Mouse (Mus musculus) liver, embryonic 15.5 days (tissue): ENCODE data around the gene Akr1c12. TPM values are rescaled to one million over a fixed set of nuclear protein-coding genes. Genes with fewer than 3 reads are reported as not detected.
"Not testable (repeated sequence)": the region's sequence is repeated elsewhere in the genome, so short reads cannot be mapped to it uniquely, and the experiment has no call there.

ENCODE experiments used
- ATAC-seq: fragments of 200-750 bp; cut with Nextera tagmentation; 2 replicates; pipeline ENCODE4 v1.8.0; 2017; ENCODE audit warnings: moderate number of reproducible peaks, mild to moderate bottlenecking, moderate library complexity; ENCODE audit not compliant: insufficient read depth
- H3K27ac ChIP-seq: fragments of 300-500 bp; sonication (generic); replicated peaks from 2 replicates; pipeline ENCODE4 v1.5.1; 2015; ENCODE audit warnings: mild to moderate bottlenecking, inconsistent platforms
- H3K27me3 ChIP-seq: fragments of 300-500 bp; sonication (generic); 2 replicates; pipeline ENCODE4 v1.6.1; 2015; ENCODE audit warnings: mild to moderate bottlenecking, inconsistent platforms
- H3K36me3 ChIP-seq: fragments of 300-500 bp; sonication (generic); replicated peaks from 2 replicates; pipeline ENCODE4 v1.6.1; 2015; ENCODE audit warnings: moderate library complexity, mild to moderate bottlenecking, inconsistent platforms
- H3K4me1 ChIP-seq: fragments of 300-500 bp; sonication (generic); replicated peaks from 2 replicates; pipeline ENCODE4 v1.6.1; 2015; ENCODE audit warnings: inconsistent platforms
- H3K4me2 ChIP-seq: fragments of 300-500 bp; sonication (generic); 2 replicates; pipeline ENCODE4 v1.6.1; 2015; ENCODE audit warnings: moderate library complexity, mild to moderate bottlenecking, inconsistent platforms
- H3K4me3 ChIP-seq: fragments of 300-500 bp; sonication (generic); replicated peaks from 2 replicates; pipeline ENCODE4 v1.5.1; 2015; ENCODE audit warnings: mild to moderate bottlenecking, inconsistent platforms
- H3K9ac ChIP-seq: fragments of 300-500 bp; sonication (generic); 2 replicates; pipeline ENCODE4 v1.6.1; 2015; ENCODE audit warnings: moderate library complexity, mild to moderate bottlenecking, inconsistent platforms
- H3K9me3 ChIP-seq: fragments of 300-500 bp; sonication (generic); replicated peaks from 2 replicates; pipeline ENCODE4 v1.6.1; 2016; ENCODE audit warnings: inconsistent platforms
- WGBS: fragments of 180-500 bp; shearing (Covaris S2); methylation state at CpG from one replicate; pipeline ENCODE4 v1.1.7; 2015; ENCODE audit warnings: mixed read lengths; ENCODE audit not compliant: insufficient replicate concordance; 5-methylcytosine and 5-hydroxymethylcytosine counted together
- polyA plus RNA-seq: library from polyadenylated mRNA; unstranded; fragments of >200 nt; fragmentation: Nextera tagmentation; extraction: Ambion mirVana; gene quantifications from 2 replicates; pipeline ENCODE4 v1.2.1, GENCODE M21; 2015

Gene Akr1c12
- polyA plus RNA-seq, 1 experiment from 2014 or later: 15.5 TPM

DNA sequence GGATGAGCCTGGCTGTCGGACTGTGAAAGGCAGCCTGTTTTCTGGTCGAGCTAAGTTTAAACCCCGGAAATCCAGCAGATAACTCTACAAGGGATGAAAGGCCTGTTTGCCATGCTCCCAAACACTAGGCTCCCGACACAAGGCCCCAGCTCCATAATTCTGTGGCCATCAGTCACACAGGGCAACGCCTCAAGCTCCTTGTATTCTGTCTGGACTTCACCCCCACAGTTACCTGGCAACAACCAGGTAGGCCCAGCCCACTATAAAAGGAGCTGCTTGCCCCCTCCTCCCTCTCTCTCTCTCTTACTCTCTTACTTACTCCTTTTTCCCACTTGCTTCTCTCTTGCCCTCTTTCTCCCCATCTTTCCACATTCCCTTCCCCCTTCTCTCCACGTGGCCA is 21.9 kb downstream of the Akr1c12 start:
- Histone ChIP-seq H3K9me3 (no peaks in the 10 kb centered on the region), H3K4me3 (no peak overlapping the region), H3K27ac (no peak overlapping the region), H3K9ac (no peak overlapping the region), H3K27me3 (no peaks in the 10 kb centered on the region), H3K4me1 (no peaks in the 10 kb centered on the region), H3K36me3 (no peaks in the 10 kb centered on the region), H3K4me2 (no peak overlapping the region)
- ATAC-seq: no peak
- 60% methylated on average over 6 of the region's 6 CpGs for WGBS

DNA sequence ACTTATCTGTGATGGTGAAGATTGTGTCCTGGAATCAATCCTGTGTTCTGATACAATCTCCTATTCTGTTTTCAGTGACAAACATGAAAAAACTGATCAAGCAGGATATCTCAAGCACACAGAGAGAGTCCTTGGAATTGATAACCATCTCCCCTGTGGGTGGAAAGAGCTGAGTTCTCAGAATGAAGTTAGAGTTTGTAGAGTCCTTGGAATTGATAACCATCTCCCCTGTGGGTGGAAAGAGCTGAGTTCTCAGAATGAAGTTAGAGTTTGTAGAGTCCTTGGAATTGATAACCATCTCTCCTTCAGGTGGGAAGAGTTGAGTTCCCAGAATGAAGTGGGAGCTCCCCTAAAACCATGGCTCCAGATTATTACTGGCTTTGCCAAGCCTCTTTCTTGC is 22.3 kb downstream of the Akr1c12 start:
- H3K4me2 ChIP-seq, ATAC-seq: not testable (repeated sequence)

DNA sequence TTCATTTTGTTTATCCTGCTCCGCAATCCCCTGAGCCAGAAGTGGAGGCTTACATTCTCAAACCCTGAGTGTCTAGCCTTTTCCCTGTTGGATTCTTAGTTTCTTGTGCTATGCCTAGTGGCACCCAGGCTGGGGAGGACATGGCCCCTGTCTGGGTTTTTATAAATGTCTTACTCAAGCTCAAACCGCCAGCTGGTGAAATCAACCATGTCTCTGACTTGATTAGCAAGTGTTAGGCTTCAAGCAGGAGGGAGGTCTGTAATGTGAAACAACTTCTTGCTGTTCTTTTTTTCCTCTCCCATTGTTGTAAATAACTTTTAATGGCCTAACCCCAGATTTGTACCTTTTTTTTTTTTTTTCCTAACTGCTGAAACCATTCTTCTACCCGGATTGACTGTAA is 29.9 kb downstream of the Akr1c12 start:
- WGBS: 57% methylated on average over 3 of the region's 3 CpGs
- Histone ChIP-seq H3K9me3 (no peaks in the 10 kb centered on the region), H3K27me3 (no peaks in the 10 kb centered on the region), H3K36me3 (0 out of 2 replicates have a peak, but pooled peaks cover 4% of the 10 kb centered on the region), H3K4me1 (no peaks in the 10 kb centered on the region), H3K27ac (no peak overlapping the region), H3K9ac (no peak overlapping the region), H3K4me3 (no peak overlapping the region), H3K4me2 (no peak overlapping the region)
- ATAC-seq: no peak

More for the DNA sequence above, 22.3 kb downstream of the Akr1c12 start:
- H3K4me3 ChIP-seq, H3K4me1 ChIP-seq, H3K27me3 ChIP-seq, H3K9me3 ChIP-seq, H3K27ac ChIP-seq, H3K9ac ChIP-seq, H3K36me3 ChIP-seq: not testable (repeated sequence)

DNA sequence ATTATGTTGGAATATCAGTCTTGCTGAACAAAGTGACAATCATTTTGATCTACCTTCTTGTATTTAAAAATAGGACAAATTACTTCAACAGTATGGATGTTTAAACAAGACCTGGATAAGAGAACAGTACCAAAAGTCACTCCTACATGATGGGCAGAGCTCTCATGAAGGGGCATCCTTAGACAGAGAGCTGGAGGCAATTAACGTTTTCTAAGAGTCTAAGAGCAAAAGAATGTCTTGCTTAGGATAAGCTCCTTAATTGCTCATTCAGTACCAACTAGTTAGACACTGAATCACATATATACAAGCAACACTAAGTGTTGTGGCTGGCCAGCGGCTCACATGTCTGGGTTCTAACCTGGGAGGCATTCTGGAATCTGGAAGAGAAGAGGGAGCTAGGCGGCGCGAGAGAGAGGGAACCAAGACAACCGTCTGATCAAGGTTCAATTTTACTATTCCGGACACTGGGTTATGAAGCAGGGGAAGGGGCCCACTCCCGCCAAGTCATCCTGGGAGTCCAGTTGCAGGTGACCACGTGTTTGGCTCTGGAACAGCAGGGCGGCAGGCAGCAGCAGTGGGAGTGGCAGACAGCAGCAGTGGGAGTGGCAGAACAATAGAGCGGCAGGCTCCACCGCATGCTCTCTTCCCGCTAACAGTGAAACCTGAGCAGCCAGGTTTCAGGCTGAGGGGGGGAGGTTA is 34.2 kb downstream of the Akr1c12 start:
- 8% methylated on average over 13 of the region's 13 CpGs for WGBS
- Histone ChIP-seq H3K4me2 (no peak overlapping the region; the same call in none of the 2 replicates), H3K36me3 (0 out of 2 replicates have a peak, but pooled peaks cover 4% of the 10 kb centered on the region), H3K9me3 (no peaks in the 10 kb centered on the region), H3K9ac (no peak overlapping the region), H3K4me1 (no peaks in the 10 kb centered on the region), H3K27ac (no peak overlapping the region), H3K4me3 (no peak overlapping the region), H3K27me3 (no peaks in the 10 kb centered on the region)
- ATAC-seq: peak; percentile 49; the same call in 1 of the 2 replicates

DNA sequence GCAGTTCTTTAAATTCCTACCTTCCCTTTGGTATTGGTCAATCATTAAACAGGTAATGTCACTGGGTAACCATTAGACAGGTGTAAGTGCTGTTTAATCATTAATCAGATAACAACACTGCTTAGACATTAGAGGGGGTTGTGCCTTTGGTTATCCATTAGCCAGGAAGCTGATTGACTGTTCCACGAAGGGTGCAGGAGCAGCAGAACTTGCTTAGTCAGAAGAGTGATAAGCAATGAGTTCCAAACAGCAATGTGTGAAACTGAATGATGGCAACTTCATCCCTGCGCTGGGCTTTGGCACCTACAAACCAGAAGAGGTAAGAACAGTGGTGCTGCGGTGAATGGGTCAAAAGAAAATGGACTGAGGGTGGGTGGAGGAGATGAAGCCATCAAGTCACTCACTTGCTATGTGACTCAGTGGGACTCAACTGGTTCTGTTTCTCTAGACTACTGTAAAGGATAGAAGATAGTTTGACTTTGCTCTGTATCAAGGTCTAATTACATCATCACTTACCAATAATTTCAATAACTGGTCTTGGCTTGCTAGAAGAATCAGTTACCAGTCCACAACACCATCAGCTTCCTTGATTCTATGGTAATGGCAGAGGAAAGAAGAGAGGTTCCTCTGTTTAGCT is 45.6 kb downstream of the Akr1c12 start:
- peak overlapping the region; percentile 38 for H3K4me3 ChIP-seq
- peak overlapping the region; percentile 29; the same call in 1 of the 2 replicates for H3K4me2 ChIP-seq
- H3K36me3 ChIP-seq: no peaks in the 10 kb centered on the region
- H3K27me3 ChIP-seq: no peaks in the 10 kb centered on the region
- no peak overlapping the region for H3K9ac ChIP-seq
- ATAC-seq: peak; percentile 88
- no peak overlapping the region for H3K27ac ChIP-seq
- H3K4me1 ChIP-seq: no peaks in the 10 kb centered on the region; the same call in 1 of the 2 replicates
- WGBS: 45% methylated on average over 3 of the region's 3 CpGs
- H3K9me3 ChIP-seq: no peaks in the 10 kb centered on the region

DNA sequence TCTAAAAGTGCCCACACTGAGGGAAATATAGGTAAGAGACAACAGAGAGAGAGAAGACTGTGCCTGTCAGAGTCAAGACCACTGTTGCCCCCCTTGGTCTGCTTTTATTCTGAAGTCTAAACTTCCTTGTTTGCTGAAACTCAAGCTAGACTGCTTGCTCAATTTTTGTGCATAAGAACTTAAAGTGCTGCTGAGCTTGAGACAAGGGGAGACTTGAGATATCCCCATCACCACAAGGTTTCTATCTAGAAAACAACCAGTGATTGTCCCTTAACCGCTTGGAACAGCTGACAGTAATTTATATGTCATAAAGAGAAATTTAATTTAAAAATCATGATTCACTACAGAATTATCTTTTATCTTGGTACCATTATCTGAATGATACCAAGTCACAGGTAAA is 46.1 kb downstream of the Akr1c12 start:
- ATAC-seq: no peak
- Histone ChIP-seq H3K36me3 (no peaks in the 10 kb centered on the region), H3K4me3 (no peak overlapping the region), H3K27ac (no peak overlapping the region), H3K4me2 (0 out of 2 replicates have a peak overlapping the region, but pooled peaks have one; percentile 10), H3K9me3 (no peaks in the 10 kb centered on the region), H3K4me1 (no peaks in the 10 kb centered on the region; the same call in 1 of the 2 replicates), H3K27me3 (no peaks in the 10 kb centered on the region), H3K9ac (no peak overlapping the region)
- WGBS: 55% methylated on average over 1 of the region's 1 CpGs

DNA sequence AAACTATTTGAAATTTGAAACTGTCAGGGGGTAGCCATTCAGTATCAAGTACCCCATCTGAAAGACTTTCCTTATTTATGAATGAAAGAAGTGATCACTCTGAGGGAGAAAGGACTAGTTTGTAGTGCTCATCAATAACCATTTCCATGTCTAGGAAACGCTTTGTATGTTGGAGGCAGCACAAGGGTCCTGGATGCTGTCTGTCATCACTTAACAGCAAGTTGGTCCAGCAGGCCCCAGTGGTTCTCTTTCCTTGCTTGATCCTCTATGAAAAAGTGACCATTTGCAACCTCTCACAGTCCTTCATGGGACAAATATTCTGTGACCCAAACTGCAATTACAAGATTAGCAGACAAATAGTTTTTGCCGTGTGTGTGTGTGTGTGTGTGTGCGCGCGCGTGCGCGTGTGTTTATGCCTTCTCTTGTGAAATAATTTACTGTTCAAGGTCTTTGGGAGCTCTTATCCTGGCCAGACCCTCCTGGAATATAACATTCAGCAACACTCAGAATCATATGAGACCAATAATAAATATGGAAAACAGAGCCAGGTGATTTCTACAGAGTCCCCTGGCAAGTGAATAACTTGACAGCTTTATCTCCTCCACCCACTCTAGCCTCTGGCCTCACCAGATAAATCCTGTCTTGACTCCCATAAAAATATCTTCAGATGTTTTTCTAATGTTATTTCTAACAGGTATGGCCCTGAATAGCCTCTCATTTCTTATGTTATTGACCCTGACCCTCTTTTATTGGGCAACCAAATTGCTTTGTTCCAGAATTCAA is 48.2 kb downstream of the Akr1c12 start:
- Histone ChIP-seq H3K4me3 (no peak overlapping the region), H3K4me2 (no peak overlapping the region), H3K4me1 (no peaks in the 10 kb centered on the region; the same call in 1 of the 2 replicates), H3K9me3 (no peaks in the 10 kb centered on the region), H3K27me3 (no peaks in the 10 kb centered on the region), H3K9ac (no peak overlapping the region), H3K36me3 (no peaks in the 10 kb centered on the region), H3K27ac (no peak overlapping the region)
- no peak for ATAC-seq
- WGBS: 89% methylated on average over 8 of the region's 8 CpGs

DNA sequence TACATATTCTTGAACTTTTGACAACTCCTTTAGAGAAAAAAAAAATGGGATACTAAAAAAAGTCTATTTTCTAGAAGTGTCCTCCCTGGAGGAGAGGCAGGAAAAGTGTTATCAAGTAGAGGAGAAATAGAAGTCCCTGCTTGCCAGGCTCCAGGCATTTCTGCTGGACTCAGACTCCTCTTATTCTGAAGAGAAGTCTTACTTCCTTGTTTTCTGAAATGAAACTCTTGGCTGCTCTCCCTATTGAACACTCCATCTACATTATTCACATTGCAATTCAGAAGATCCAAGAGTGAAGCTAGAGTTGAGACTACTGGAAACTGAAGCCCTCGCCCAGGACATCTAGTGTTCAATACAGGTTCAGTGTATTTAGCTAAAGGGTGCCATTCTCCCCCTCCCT is 50.8 kb downstream of the Akr1c12 start, which contains the start of gene Akr1c19:
Akr1c19 (plus strand) TSS at position 260 of the 400 bp plus-strand sequence.
- no peaks in the 10 kb centered on the region for H3K27me3 ChIP-seq
- H3K4me2 ChIP-seq: no peak within 1 kb of the TSS
- no peaks in the 10 kb centered on the region for H3K36me3 ChIP-seq
- no peaks in the 10 kb centered on the region; the same call in 1 of the 2 replicates for H3K4me1 ChIP-seq
- 29% methylated on average over 1 of the region's 1 CpGs for WGBS
- no peak within 1 kb of the TSS for H3K4me3 ChIP-seq
- no peak for ATAC-seq
- H3K27ac ChIP-seq: no peak within 1 kb of the TSS
- no peaks in the 10 kb centered on the region for H3K9me3 ChIP-seq
- H3K9ac ChIP-seq: no peak within 1 kb of the TSS

Other genes starting within 250 kb of the Akr1c12 start
- gene Akr1c14, start 230.4 kb downstream of the Akr1c12 start, polyA plus RNA-seq: 5.1 and 7.1 TPM in 2 replicates
- gene Akr1c18, start 128.8 kb downstream of the Akr1c12 start, polyA plus RNA-seq: 0.71 and 1.0 TPM in 2 replicates
- gene Akr1c13, start 88.3 kb downstream of the Akr1c12 start, polyA plus RNA-seq: 44.6 and 46.3 TPM in 2 replicates
- 45.4 and 51.4 TPM in 2 replicates for gene Akr1c19, start 50.7 kb downstream of the Akr1c12 start, polyA plus RNA-seq
- gene Akr1c6, start 154.9 kb upstream of the Akr1c12 start, polyA plus RNA-seq: 2.2 and 4.0 TPM in 2 replicates
- 0.56 and 1.2 TPM in 2 replicates for gene Akr1c20, start 243.9 kb upstream of the Akr1c12 start, polyA plus RNA-seq